Mouse (Mus musculus) megakaryocyte-erythroid progenitor cell, adult 5-6 weeks (primary cell): ENCODE measurements around the gene Prl8a1. TPM values are rescaled to one million over a fixed set of nuclear protein-coding genes. Genes with fewer than 3 reads are reported as not detected.

Source experiments
- ATAC-seq: replicated peaks from 2 replicates; pipeline ENCODE4 v1.8.0; 2016; ENCODE audit warnings: mild to moderate bottlenecking, inconsistent platforms; ENCODE audit not compliant: severe bottlenecking, poor library complexity, low FRiP score, low TSS enrichment
- total RNA-seq, 2 experiments: library from RNA; stranded (forward) in 1 of 2; stranded (reverse) in 1 of 2; fragments of 200-1000, 215-1000 nt in 1 of 2; fragments of >200 nt in 1 of 2; fragmentation: Nextera tagmentation in 1 of 2; gene quantifications; 2 replicates each; pipeline ENCODE4 v1.2.3; 2014 to 2017

The Prl8a1 gene
- total RNA-seq (2014; fragmentation: Nextera tagmentation): not detected in 2 replicates
- total RNA-seq (2017): not detected in 2 replicates

DNA sequence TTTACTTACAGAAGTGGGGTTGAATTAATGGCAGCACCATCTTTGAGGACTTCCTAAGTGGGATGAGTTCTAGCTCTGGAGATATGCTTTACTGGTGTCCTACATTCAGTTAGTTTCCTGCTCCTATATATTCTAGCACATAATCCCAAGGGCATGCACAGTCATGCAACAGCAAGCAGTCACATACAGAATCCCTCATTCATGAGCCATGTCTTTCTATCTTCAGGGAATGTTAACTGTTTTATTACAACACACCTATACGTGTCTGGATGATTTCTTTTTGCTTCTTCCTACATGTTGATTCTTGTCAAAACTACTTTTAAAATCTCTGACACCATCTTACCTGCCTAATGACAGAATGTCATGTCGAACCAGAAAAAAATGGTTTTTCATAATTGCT lies at the start of gene Prl8a1:
TSS of gene Prl8a1 (minus strand) at position 101 of the 400 bp plus-strand sequence.
- ATAC-seq: no peak

- no peak for ATAC-seq
These were observed 28.5 kb upstream of the Prl8a1 start, which contains the start of gene Prl7b1 for GRCm38 (mm10) chr13:27610482-27610881. TSS of gene Prl7b1 (minus strand) at chr13:27610582.

GRCm38 (mm10) chr13:27564506-27564905 lies 17.5 kb downstream of the Prl8a1 start, which contains the start of gene Prl8a9:
TSS of gene Prl8a9 (minus strand) at chr13:27564606.
- ATAC-seq: no peak

DNA sequence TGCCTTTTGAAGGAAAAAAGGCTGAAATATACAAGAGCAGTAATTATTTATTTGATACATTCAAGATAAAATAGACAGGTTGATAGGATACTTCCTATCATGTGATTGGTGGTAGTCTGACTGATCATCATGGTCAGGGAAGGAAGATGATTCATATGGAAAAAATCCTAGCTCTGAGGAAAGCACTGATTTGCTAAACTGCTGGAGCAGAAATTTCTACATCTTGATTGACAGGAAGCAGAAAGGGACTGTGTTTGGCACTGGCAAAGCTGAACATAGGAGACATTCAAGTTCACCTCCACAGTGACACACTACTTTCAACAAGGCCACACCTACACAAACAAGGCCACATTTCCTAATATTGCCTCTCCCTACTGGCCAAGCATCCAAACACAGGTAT lies 28.6 kb downstream of the Prl8a1 start:
- ATAC-seq: no peak

Other genes with a start within 250 kb of the Prl8a1 start
- not detected in 2 replicates for gene Prl8a2, start 236.5 kb downstream of the Prl8a1 start, total RNA-seq (2014; fragmentation: Nextera tagmentation)
- not detected in 2 replicates for gene Prl8a2, start 236.5 kb downstream of the Prl8a1 start, total RNA-seq (2017)
- not detected in 2 replicates for gene Prl2b1, start 191.3 kb downstream of the Prl8a1 start, total RNA-seq (2014; fragmentation: Nextera tagmentation)
- not detected in 2 replicates for gene Prl2b1, start 191.3 kb downstream of the Prl8a1 start, total RNA-seq (2017)
- not detected in 2 replicates for gene Prl8a6, start 143.5 kb downstream of the Prl8a1 start, total RNA-seq (2014; fragmentation: Nextera tagmentation)
- not detected in 2 replicates for gene Prl8a6, start 143.5 kb downstream of the Prl8a1 start, total RNA-seq (2017)
- not detected in 2 replicates for gene Prl8a8, start 69.0 kb downstream of the Prl8a1 start, total RNA-seq (2014; fragmentation: Nextera tagmentation)
- gene Prl8a8, start 69.0 kb downstream of the Prl8a1 start, total RNA-seq (2017): not detected in 2 replicates
- gene Prl8a9, start 17.6 kb downstream of the Prl8a1 start, total RNA-seq (2014; fragmentation: Nextera tagmentation): not detected in 2 replicates
- gene Prl8a9, start 17.6 kb downstream of the Prl8a1 start, total RNA-seq (2017): not detected in 2 replicates
- gene Prl7b1, start 28.4 kb upstream of the Prl8a1 start, total RNA-seq (2014; fragmentation: Nextera tagmentation): not detected in 2 replicates
- gene Prl7b1, start 28.4 kb upstream of the Prl8a1 start, total RNA-seq (2017): not detected in 2 replicates
- not detected in 2 replicates for gene Prl7a1, start 60.3 kb upstream of the Prl8a1 start, total RNA-seq (2014; fragmentation: Nextera tagmentation)
- not detected in 2 replicates for gene Prl7a1, start 60.3 kb upstream of the Prl8a1 start, total RNA-seq (2017)
- not detected in 2 replicates for gene Prl7a2, start 85.9 kb upstream of the Prl8a1 start, total RNA-seq (2014; fragmentation: Nextera tagmentation)
- not detected in 2 replicates for gene Prl7a2, start 85.9 kb upstream of the Prl8a1 start, total RNA-seq (2017)
- not detected in 2 replicates for gene Prl7d1, start 134.6 kb upstream of the Prl8a1 start, total RNA-seq (2014; fragmentation: Nextera tagmentation)
- not detected in 2 replicates for gene Prl7d1, start 134.6 kb upstream of the Prl8a1 start, total RNA-seq (2017)
- gene Prl7c1, start 198.6 kb upstream of the Prl8a1 start, total RNA-seq (2014; fragmentation: Nextera tagmentation): not detected in 2 replicates
- gene Prl7c1, start 198.6 kb upstream of the Prl8a1 start, total RNA-seq (2017): not detected in 2 replicates
- not detected in 2 replicates for gene Prl2a1, start 219.5 kb upstream of the Prl8a1 start, total RNA-seq (2014; fragmentation: Nextera tagmentation)
- not detected in 2 replicates for gene Prl2a1, start 219.5 kb upstream of the Prl8a1 start, total RNA-seq (2017)